Mouse (Mus musculus) frontal cortex, adult 2 months (tissue): ENCODE measurements around the gene Tab2. TPM values are rescaled to one million over a fixed set of nuclear protein-coding genes. Genes with fewer than 3 reads are reported as not detected.

Experiments
- DNase-seq, 2 experiments: peaks; one replicate each; pipeline ENCODE4 v3.0.0; 2022; ENCODE audit warnings: low spot score in 1 of 2; ENCODE audit errors: extremely low spot score in 1 of 2
- polyA plus RNA-seq: library from polyadenylated mRNA; depleted of rRNA; stranded (reverse); fragments of >200 nt; gene quantifications from 2 replicates; pipeline ENCODE4 v1.2.3, GENCODE M21; 2012; rRNA removed

The Tab2 gene
- 39.6 and 43.5 TPM in 2 replicates for polyA plus RNA-seq

GRCm38 (mm10) chr10:7956228-7957001, at the start of gene Tab2:
Tab2 (minus strand) TSS chr10:7956230.
- DNase-seq: peak; percentile 76 to 88

GRCm38 (mm10) chr10:7992258-7992919, 36.4 kb upstream of the Tab2 start:
- DNase-seq: peak in 1 of 2 experiments; percentile 20

GRCm38 (mm10) chr10:7991596-7991995, 35.6 kb upstream of the Tab2 start:
- no peak for DNase-seq

DNA sequence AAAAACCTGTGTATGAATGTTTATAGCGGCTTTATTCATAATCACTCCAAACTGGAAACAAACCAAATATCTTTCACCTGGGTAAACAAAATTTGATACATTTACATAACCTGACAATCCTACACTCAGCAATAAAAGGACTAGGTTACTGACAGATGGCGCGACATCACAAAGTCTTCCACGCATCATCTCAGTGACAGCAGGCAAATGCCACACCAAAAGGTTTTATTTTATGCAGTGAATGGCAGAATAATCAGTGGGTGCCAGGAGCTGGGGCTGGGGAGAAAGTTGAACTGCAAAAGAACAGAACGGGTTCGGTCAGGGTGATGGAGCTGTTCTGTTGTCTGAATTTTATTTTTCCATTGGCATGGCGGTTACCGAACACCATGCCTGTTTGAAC, 31.5 kb upstream of the Tab2 start:
- DNase-seq: no peak

DNA sequence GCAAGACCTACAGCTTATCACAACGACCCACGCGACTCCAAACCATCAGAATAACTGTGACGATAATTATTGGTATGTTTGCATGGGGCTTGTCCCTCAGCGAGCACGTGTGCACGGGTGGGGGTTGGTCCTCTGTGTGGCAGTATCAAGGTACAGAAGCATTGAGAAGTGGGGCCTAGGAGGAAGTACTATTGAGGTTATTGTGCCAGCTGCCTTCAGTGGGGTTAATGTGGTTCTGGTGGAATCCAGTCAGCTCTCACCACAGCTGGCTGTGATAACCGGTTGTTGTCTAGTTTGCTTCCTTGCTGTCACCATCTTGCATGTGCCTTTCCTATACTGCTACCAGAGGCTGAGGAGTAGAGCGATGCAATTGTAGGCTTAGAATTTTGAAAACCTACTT, 20.4 kb upstream of the Tab2 start:
- no peak for DNase-seq

- no peak for DNase-seq
Observed at GRCm38 (mm10) chr10:7968747-7969280, 12.8 kb upstream of the Tab2 start.

DNA sequence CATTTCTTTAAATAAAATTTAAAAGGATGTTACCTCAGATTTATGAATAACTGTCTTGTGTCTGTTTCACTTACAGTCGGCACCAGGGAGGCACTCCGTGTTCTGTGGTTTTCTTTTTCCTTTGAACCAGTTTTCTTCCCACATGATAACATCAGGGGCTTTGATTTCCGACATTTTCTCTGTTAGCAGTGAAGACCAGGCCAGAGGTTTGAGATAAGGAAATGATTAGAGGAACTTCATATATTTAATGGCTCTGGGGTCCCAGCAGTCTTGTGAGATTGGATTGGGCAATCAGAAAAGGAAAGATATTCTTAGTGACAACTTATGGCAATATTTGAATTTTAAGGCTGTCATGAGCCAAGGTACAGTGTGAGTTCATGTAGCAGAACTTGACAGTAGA, 11.1 kb upstream of the Tab2 start:
- no peak for DNase-seq

DNA sequence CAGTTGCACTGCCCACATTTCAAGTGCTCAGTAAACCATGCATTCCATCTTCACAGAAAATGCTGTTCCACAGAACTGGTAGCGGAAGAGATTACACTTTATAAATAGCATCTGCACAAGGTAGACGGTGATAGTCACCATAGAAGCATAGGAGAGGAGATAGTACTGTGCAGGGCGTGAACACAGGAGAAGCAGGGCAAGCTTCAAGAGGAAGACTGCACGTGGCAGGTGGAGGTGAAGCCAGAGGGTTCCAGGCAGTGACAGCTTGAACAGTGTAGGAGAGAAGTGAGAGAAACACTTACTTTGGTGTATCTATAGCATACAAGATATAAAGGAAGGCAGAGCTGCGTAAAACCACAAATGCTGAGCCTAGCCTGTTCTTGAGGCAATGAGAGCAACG, 3.0 kb upstream of the Tab2 start:
- peak in 1 of 2 experiments; percentile 52 for DNase-seq

- DNase-seq: peak in 1 of 2 experiments; percentile 20
Observed at GRCm38 (mm10) chr10:7955634-7956121, 352 bp downstream of the Tab2 start.

GRCm38 (mm10) chr10:7954989-7955633, 919 bp downstream of the Tab2 start:
- DNase-seq: peak in 1 of 2 experiments; percentile 21

DNA sequence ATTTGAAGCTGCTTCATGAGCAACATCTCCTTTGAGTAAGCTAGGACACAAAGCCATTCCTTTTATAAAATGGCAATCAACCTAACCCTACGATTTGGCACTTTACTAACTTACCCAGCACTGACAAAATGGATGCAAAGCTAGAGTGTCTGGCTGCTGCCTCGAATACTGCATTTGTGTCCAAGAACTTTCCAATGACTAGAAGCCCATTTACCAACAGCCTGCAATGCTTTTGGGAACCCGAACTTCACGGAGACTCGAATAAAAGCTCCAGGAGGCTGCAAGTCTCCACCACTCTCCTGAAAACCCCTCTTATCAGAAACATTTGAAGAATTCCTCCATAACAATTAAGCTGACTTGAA, 1.4 kb downstream of the Tab2 start:
- DNase-seq: no peak

- no peak for DNase-seq
Observed at GRCm38 (mm10) chr10:7943006-7943405, 13.0 kb downstream of the Tab2 start.

DNA sequence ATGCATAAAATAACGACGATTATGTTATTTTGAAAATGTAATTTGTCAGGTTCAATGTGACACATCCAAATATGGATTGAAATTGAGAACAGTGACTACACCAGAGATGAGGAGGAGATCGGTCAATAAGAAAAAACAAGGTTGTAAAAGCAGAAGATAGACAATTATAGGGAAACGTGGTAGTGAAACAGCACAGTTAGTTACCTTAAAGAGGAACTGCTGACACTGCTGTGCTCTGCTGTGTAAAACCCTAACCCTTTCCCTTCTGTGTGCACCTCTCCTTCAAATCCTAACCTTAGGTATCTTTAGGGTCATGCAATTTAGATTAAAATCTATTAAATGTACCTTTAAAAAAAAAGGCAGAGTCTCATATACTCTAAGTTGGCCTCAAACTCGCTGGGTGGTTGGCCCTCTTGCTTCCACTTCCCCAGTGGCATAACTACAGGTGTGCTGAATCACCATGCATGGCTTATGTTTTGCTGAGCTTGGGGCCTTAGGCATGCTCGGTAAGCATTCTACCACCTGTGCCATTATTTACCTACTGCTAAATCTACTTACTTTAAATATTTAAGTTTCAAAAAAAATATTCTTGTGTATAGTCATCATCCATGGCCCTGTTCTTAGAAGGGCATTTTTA, 19.4 kb downstream of the Tab2 start:
- DNase-seq: no peak

DNA sequence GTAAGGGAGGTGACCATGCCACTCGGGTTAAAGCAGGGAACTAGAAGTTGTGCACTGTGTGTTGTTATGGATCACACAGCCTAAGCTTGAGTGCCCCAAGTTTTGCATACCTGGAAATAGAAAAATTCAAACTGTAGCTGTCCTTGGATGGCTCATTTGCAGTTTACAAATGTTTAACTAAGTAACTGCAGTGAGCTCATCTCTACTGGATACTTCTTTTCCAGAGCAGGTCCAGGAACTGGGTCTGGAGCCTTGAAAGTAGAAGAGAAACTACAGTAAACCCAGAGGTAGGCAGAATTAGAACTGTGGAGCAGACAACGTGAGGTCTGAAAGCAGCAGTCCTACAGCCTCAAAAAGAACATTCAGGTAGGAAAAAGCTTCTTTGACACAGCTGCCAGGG, 23.1 kb downstream of the Tab2 start:
- no peak for DNase-seq

- DNase-seq: peak in 1 of 2 experiments; percentile 20
Observed at GRCm38 (mm10) chr10:7928996-7929395, 27.0 kb downstream of the Tab2 start.

GRCm38 (mm10) chr10:7925481-7925880, 30.5 kb downstream of the Tab2 start:
- DNase-seq: no peak

- no peak for DNase-seq
Observed at GRCm38 (mm10) chr10:7923433-7923832, 32.6 kb downstream of the Tab2 start.

GRCm38 (mm10) chr10:7911268-7911667, 44.8 kb downstream of the Tab2 start:
- DNase-seq: no peak

DNA sequence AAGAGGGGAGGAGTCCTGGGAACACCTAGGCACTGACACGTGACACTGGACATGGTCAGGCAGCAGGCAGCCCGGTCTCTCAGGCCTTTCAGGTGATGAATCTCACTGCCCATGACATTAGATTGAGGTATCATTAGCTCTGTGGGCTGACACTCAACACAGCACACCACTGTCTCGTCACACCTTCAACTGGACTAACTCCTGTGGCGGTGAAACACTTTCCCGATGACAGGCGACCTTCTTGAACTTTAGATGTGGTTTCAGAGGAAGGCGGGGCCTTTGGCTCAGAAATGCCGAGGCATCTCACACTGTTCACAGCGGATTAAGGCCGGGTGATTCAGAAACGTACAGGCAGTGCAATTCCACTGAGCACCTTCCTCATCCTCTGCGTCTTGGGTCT, 48.9 kb downstream of the Tab2 start:
- DNase-seq: no peak

- peak in 1 of 2 experiments; percentile 0 for DNase-seq
Observed at GRCm38 (mm10) chr10:7904157-7904556, 51.9 kb downstream of the Tab2 start.
